Mouse (Mus musculus): Measurements from ENCODE around the gene Racgap1. TPM values are rescaled to one million over a fixed set of nuclear protein-coding genes. Genes with fewer than 3 reads are reported as not detected.

Gene Racgap1
- polyA plus RNA-seq, 1 experiment from 2014 or later: 69.2 TPM

GRCm38 (mm10) chr15:99663964-99664599 lies 12.6 kb upstream of the Racgap1 start:
- peak overlapping the region; percentile 71 for H3K4me2 ChIP-seq
- no peaks in the 10 kb centered on the region for H3K9me3 ChIP-seq (replicated peaks)
- H3K36me3 ChIP-seq: no peaks in the 10 kb centered on the region
- H3K27ac ChIP-seq: peak overlapping the region; percentile 43
- DNase-seq (no peak), ATAC-seq (ENCODE audit: low read depth) (no peak)
- WGBS (ENCODE audit: insufficient replicate concordance): 4% methylated on average over 17 of the region's 17 CpGs
- peaks cover 52% of the 10 kb centered on the region for H3K4me1 ChIP-seq (replicated peaks)
- peak overlapping the region; percentile 46 for H3K4me3 ChIP-seq (replicated peaks)
- peak overlapping the region; percentile 41 for H3K9ac ChIP-seq
- H3K27me3 ChIP-seq: peaks cover 84% of the 10 kb centered on the region

- no peak overlapping the region for H3K4me2 ChIP-seq
- H3K27me3 ChIP-seq: peaks cover 81% of the 10 kb centered on the region
- no peak for DNase-seq
- peaks cover 54% of the 10 kb centered on the region for H3K4me1 ChIP-seq (replicated peaks)
- H3K9me3 ChIP-seq (replicated peaks): no peaks in the 10 kb centered on the region
- WGBS (ENCODE audit: insufficient replicate concordance): 4% methylated on average over 7 of the region's 7 CpGs
- H3K9ac ChIP-seq: no peak overlapping the region
- H3K4me3 ChIP-seq (replicated peaks): no peak overlapping the region
- ATAC-seq (ENCODE audit: low read depth): no peak
- H3K36me3 ChIP-seq: no peaks in the 10 kb centered on the region
- no peak overlapping the region for H3K27ac ChIP-seq
Measured at GRCm38 (mm10) chr15:99662371-99662770, 10.9 kb upstream of the Racgap1 start.

- Histone ChIP-seq H3K4me2 (no peak overlapping the region), H3K27ac (no peak overlapping the region), H3K36me3 (no peaks in the 10 kb centered on the region), H3K9me3 (replicated peaks) (no peaks in the 10 kb centered on the region), H3K4me1 (replicated peaks) (peaks cover 52% of the 10 kb centered on the region), H3K4me3 (replicated peaks) (no peak overlapping the region), H3K9ac (no peak overlapping the region), H3K27me3 (peaks cover 81% of the 10 kb centered on the region)
- 80% methylated on average over 15 of the region's 15 CpGs for WGBS (ENCODE audit: insufficient replicate concordance)
- no peak for DNase-seq
- ATAC-seq (ENCODE audit: low read depth): no peak
Measured at GRCm38 (mm10) chr15:99661121-99661830, 9.8 kb upstream of the Racgap1 start.

GRCm38 (mm10) chr15:99658437-99658836 lies 7.0 kb upstream of the Racgap1 start:
- no peaks in the 10 kb centered on the region for H3K36me3 ChIP-seq
- DNase-seq: no peak

GRCm38 (mm10) chr15:99655956-99656355 lies 4.5 kb upstream of the Racgap1 start:
- Histone ChIP-seq H3K36me3 (no peaks in the 10 kb centered on the region), H3K27ac (no peak overlapping the region), H3K9ac (no peak overlapping the region), H3K4me1 (replicated peaks) (peaks cover 31% of the 10 kb centered on the region), H3K4me2 (no peak overlapping the region), H3K27me3 (peaks cover 75% of the 10 kb centered on the region), H3K9me3 (replicated peaks) (no peaks in the 10 kb centered on the region), H3K4me3 (replicated peaks) (no peak overlapping the region)
- ATAC-seq (ENCODE audit: low read depth) (no peak), DNase-seq (no peak)
- 37% methylated on average over 9 of the region's 9 CpGs for WGBS (ENCODE audit: insufficient replicate concordance)

More at GRCm38 (mm10) chr15:99658437-99658836, 7.0 kb upstream of the Racgap1 start:
- Histone ChIP-seq H3K27me3 (peaks cover 88% of the 10 kb centered on the region), H3K9me3 (replicated peaks) (no peaks in the 10 kb centered on the region), H3K4me3 (replicated peaks) (no peak overlapping the region), H3K4me1 (replicated peaks) (peaks cover 33% of the 10 kb centered on the region), H3K4me2 (no peak overlapping the region), H3K9ac (no peak overlapping the region), H3K27ac (no peak overlapping the region)
- WGBS (ENCODE audit: insufficient replicate concordance): 28% methylated on average over 2 of the region's 2 CpGs
- ATAC-seq (ENCODE audit: low read depth): no peak

GRCm38 (mm10) chr15:99653876-99654275 lies 2.4 kb upstream of the Racgap1 start:
- no peak overlapping the region for H3K27ac ChIP-seq
- H3K4me3 ChIP-seq (replicated peaks): peak overlapping the region; percentile 20
- peaks cover 52% of the 10 kb centered on the region for H3K4me1 ChIP-seq (replicated peaks)
- H3K27me3 ChIP-seq: peaks cover 63% of the 10 kb centered on the region
- 0 out of 2 replicates have a peak, but pooled peaks cover 2% of the 10 kb centered on the region for H3K36me3 ChIP-seq
- no peak overlapping the region for H3K9ac ChIP-seq
- H3K9me3 ChIP-seq (replicated peaks): no peaks in the 10 kb centered on the region
- WGBS (ENCODE audit: insufficient replicate concordance): 9% methylated on average over 21 of the region's 21 CpGs
- ATAC-seq (ENCODE audit: low read depth) (no peak), DNase-seq (no peak)
- peak overlapping the region; percentile 19 for H3K4me2 ChIP-seq

GRCm38 (mm10) chr15:99653291-99653690 lies 1.8 kb upstream of the Racgap1 start:
- DNase-seq: no peak
- Histone ChIP-seq H3K4me3 (replicated peaks) (peak overlapping the region; percentile 20), H3K9ac (no peak overlapping the region), H3K4me1 (replicated peaks) (peaks cover 53% of the 10 kb centered on the region), H3K36me3 (0 out of 2 replicates have a peak, but pooled peaks cover 2% of the 10 kb centered on the region), H3K9me3 (replicated peaks) (no peaks in the 10 kb centered on the region), H3K27ac (no peak overlapping the region), H3K4me2 (peak overlapping the region; percentile 19), H3K27me3 (peaks cover 59% of the 10 kb centered on the region)
- ATAC-seq (ENCODE audit: low read depth): no peak
- 8% methylated on average over 8 of the region's 8 CpGs for WGBS (ENCODE audit: insufficient replicate concordance)

- 50% methylated on average over 10 of the region's 10 CpGs for WGBS (ENCODE audit: insufficient replicate concordance)
- 0 out of 2 replicates have a peak, but pooled peaks cover 2% of the 10 kb centered on the region for H3K36me3 ChIP-seq
- no peaks in the 10 kb centered on the region for H3K9me3 ChIP-seq (replicated peaks)
- DNase-seq: peak; percentile 22
- peaks cover 49% of the 10 kb centered on the region for H3K27me3 ChIP-seq
- H3K4me3 ChIP-seq (replicated peaks): peak overlapping the region; percentile 95
- ATAC-seq (ENCODE audit: low read depth): no peak
- peak overlapping the region; percentile 53 for H3K27ac ChIP-seq
- H3K4me2 ChIP-seq: peak overlapping the region; percentile 66
- peaks cover 63% of the 10 kb centered on the region for H3K4me1 ChIP-seq (replicated peaks)
- H3K9ac ChIP-seq: peak overlapping the region; percentile 53
Measured at GRCm38 (mm10) chr15:99651984-99652872, 772 bp upstream of the Racgap1 start.

GRCm38 (mm10) chr15:99650304-99650703 lies 1.2 kb downstream of the Racgap1 start:
- ATAC-seq (ENCODE audit: low read depth) (no peak), DNase-seq (no peak)
- 0 out of 2 replicates have a peak, but pooled peaks cover 11% of the 10 kb centered on the region for H3K36me3 ChIP-seq
- no peaks in the 10 kb centered on the region for H3K9me3 ChIP-seq (replicated peaks)
- peak overlapping the region; percentile 95 for H3K4me3 ChIP-seq (replicated peaks)
- peak overlapping the region; percentile 96 for H3K9ac ChIP-seq
- peak overlapping the region; percentile 80 for H3K27ac ChIP-seq
- WGBS (ENCODE audit: insufficient replicate concordance): 30% methylated on average over 2 of the region's 2 CpGs
- H3K4me2 ChIP-seq: peak overlapping the region; percentile 81
- H3K27me3 ChIP-seq: peaks cover 30% of the 10 kb centered on the region
- H3K4me1 ChIP-seq (replicated peaks): peaks cover 82% of the 10 kb centered on the region

- DNase-seq: no peak
- Histone ChIP-seq H3K4me1 (replicated peaks) (peaks cover 89% of the 10 kb centered on the region), H3K27me3 (peaks cover 19% of the 10 kb centered on the region), H3K9me3 (replicated peaks) (no peaks in the 10 kb centered on the region), H3K4me3 (replicated peaks) (peak overlapping the region; percentile 95), H3K4me2 (peak overlapping the region; percentile 81), H3K27ac (peak overlapping the region; percentile 40; the same call in 1 of the 2 replicates), H3K36me3 (0 out of 2 replicates have a peak, but pooled peaks cover 11% of the 10 kb centered on the region), H3K9ac (peak overlapping the region; percentile 96)
- ATAC-seq (ENCODE audit: low read depth): no peak
- 54% methylated on average over 6 of the region's 6 CpGs for whole genome bisulfite sequencing (ENCODE audit: insufficient replicate concordance)
Measured at GRCm38 (mm10) chr15:99649067-99649761, 2.2 kb downstream of the Racgap1 start.
